Mouse (Mus musculus): ENCODE data around the gene Ubxn6.
"Not testable (repeated sequence)": the region's sequence is repeated elsewhere in the genome, so short reads cannot be mapped to it uniquely, and the experiment has no call there.

Ubxn6 gene

DNA sequence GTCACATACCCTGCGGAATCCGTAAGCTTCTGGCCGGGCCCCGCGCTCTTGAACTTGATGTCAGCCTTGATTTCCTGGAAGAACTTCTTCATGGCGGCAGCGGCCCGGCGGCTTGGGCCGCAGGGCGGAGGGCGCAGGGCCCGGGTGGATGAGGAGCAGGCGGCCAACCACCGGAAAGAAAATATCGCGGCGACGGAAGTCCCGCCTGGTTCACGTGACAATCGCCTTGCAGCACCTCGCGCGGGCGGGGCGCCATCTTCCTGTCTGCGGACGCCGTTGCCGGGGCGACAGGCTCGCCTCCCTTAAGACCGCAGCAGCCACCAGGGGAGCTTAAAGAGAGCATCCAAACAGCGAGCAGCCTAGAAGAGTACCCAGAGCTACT is at the start of gene Ubxn6:
Ubxn6 (minus strand) TSS at position 202 of the 382 bp plus-strand sequence.
- peak; percentile 99 for DNase-seq (ENCODE audit: low spot score in 2 of 2)

DNA sequence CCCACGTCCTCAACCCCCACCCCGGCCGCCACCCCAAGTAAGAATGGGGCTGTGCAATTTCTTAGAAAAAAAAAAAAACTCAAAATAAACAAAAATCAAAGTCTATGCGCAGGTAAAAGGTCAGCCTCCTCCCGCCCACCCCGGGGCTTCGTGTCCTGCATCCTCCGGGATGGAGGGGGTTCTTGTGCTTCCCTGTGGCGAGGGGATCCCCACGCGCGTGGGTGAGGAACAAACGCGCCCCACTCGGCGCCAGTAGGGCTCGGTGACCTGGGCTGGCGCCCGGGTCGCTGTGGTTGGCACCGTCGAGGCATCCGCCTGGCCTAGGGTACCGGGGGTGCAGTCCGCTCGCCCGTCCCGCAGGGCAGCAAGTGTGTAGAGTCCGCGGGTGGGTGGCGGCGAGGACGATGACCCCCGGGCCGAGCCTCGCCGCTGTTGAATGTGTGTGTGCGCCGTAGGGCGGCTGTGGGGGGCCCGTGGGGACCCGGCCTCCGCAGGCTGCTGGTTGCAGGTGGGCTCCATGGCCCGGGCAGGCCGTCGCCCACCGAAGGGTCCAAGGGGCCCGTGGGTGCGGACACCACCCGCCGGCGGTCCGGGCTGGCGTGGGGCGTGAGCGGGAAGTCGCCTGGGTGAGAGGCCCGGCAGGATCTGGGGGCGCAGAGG is 49.0 kb upstream of the Ubxn6 start:
- DNase-seq (ENCODE audit: low spot score in 2 of 2): no peak

DNA sequence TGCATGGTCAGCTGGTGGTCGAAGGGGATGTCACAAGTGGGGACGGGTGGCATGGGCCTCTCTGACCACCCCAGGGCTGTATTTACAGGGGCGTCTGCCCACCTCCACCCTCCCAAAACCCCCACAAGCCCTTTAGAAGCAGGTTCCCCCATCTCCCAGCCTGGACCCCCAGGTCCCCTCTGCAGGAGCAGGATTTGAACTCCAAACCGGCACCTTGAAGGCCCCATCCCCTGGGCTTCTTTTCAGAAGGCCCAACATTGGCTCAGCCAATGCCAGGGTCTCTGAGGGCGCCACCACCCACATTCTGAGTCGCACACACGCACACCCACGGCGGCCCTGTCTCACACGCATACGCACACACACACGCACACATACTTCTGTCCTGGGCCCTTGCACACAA is 48.3 kb upstream of the Ubxn6 start:
- no peak for DNase-seq (ENCODE audit: low spot score in 2 of 2)

DNA sequence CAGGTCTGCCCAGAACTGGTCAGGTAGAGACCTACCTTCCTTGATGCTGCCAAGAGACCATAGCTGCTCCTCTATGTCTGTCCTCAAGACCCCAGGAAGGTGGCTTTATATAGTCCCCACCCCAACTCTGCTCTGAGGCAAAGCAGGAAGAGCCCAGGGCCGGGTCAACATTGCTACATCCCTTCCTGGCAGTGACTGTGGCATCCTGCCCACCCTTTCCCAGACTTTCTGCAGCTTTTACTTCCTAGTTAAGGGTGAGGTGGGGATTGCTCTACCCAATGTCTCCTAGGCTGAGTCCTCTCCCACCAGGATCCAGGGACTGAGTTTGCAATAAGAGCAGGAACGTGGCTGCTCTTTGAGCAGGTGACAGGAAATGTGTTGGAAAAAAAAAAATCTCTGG is 47.0 kb upstream of the Ubxn6 start, which contains the start of gene Lrg1:
Lrg1 (minus strand) TSS at position 176 of the 400 bp plus-strand sequence.
- DNase-seq (ENCODE audit: low spot score in 2 of 2): no peak

DNA sequence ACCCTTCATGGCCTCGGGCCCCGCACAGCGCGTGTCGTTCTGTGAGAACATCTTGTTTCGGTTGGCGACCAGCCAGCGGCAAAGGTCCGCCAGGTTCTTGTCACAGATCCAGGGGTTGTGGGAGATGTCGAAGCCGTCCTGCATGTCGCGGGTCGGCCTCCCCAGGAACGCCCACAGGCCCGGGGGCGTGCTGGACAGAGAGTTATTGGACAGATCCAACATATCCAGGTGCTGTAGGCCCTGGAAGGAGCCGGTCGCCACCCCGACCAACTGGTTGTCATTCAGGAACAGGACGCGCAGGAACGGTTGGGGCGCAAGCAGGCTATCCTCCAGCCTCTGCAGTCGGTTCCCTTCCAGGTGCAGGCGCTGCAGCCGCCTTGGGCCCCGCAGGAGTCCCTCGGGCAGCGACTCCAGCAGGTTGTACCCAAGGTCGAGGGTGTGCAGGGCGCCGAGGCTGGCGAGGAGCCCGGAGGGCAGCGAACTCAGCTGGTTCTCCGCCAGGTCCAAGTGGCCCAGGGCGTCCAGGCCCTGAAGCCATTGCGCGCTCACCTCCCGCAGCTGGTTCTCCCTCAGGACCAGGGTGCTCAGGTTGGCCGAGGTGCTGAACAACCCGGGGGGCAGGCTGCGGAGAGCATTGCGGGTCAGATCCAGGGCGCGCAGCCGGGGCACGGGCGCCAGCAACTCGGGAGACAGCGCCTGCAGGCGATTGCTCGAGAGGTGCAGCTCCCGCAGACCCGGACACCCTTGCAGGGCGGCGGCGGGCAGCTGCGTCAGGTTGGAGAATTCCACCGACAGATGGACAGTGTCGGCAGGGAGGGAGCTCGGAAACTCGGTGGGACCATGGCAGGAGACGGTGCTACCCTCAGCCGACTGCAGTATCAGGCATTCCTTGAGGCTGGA is 45.4 kb upstream of the Ubxn6 start:
- no peak for DNase-seq (ENCODE audit: low spot score in 2 of 2)

DNA sequence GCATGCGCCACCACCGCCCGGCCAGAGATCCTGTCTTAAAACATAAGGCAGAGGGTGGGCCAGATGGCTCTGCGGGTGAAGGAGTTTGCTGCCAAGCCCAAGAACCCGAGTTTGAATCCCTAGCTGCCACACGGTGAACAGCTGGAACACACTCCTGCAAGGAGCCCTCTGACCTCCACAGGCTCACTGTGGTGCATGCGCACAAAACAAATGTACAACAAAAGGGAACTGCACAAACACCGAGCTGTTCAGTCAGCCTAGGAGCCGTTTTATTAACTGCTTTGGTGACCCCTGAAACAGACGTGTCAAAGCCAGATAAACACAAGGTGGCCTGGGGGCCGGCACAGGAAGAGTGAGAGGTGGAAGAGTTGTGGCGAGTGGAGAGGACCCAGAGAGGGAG is 44.6 kb upstream of the Ubxn6 start:
- no peak for DNase-seq (ENCODE audit: low spot score in 2 of 2)

DNA sequence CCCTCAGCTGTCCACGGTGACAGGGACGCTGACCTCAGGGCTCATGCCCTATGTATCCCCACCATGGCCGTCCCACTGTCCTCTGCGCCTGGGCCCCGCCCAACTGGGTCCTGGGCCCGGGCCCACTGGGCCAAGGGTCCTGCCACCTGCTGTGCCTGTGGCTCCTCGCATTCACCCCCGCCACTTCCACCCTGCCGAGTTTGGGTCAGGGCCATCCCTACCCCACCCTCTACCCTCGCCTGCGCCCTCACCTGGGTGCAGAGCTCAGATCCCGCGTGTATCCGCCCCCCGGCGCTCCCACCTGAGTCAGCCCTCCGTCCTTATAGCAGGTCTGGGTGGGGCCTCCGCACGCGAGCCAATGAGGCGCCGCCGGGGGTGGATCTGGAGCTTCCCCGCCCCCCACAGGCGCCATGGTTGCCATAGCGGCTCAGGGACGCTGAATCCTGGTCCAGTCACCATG is 42.5 kb upstream of the Ubxn6 start, which contains the start of gene Plin5:
Plin5 (minus strand) TSS at position 346 of the 460 bp plus-strand sequence.
- peak; percentile 72 to 78 for DNase-seq (ENCODE audit: low spot score in 2 of 2)

DNA sequence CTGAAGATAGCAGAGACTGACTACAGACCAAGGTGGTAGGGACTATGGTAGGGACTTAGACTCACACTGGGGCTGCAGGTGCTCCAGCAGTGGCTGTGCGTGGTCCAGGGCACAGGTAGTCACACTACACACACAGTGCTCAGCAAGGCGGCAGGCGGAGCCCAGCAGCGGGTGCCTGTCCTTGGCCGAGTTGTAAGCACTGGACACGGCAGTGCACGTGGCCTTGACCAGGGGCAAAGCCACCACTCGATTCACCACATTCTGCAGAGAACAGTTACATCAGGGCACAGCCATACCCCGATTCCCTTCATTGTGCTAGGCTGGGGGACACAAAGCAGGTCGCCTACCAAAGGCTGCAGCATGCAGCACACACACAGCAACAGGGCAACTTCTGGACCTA is 41.4 kb upstream of the Ubxn6 start:
- DNase-seq (ENCODE audit: low spot score in 2 of 2): no peak

DNA sequence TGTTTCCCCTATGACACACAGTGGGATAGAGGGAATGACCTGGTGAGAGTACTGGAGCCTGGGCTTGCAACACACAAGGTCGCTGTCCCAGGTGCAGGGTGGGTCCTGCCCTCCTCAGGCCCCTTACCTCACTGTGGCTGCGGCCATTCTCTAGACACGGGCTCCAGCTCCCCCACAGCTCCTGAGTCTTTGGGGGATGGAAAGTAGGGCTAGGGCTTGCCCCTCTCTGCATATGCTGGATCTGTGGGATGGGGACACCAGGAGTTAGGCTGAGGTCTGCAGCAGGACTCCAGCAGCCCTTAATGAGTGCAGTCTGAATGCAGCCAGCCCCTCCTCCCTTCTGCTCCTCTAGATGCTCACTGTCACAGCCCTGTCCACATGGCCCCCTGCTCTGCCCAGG is 37.9 kb upstream of the Ubxn6 start:
- no peak for DNase-seq (ENCODE audit: low spot score in 2 of 2)

DNA sequence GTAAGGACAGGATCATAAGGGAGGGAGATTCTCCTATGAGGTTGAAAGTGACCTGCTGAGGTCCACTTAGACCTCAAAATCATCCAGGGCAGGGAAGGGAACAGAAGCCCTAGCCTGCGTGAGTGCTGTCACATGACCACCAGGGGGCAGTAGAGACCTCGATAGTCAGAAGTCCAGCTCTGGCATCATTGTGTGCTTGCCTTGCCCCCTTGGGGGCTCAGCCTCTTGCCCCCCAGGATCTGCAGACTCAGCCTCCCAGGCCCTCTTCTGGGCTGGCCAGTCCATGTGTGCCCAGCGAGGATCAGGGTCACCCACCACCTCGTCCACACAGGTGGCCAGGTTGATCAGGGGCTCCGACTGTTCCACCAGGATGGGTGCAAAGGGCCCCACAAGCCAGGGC is 37.0 kb upstream of the Ubxn6 start:
- DNase-seq (ENCODE audit: low spot score in 2 of 2): no peak

DNA sequence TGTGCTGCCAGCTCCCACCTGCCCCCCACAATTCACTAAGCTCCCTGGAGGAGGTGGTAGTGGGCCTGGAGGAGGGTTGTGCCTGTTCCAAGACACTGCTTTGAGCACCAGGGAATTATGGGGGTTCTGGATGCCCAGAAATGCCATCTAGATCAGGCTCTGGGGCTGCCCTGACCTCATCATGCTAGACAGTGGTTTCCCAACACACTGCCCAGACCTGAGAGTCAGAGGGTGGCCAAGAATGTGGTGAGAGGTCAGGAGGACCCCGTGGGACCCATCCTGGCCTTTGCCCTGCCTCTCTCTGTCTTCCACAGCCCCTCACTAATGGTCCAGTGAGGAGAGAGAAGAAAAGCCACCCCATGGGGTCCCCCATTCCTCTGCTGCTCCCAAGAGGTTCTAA is 36.2 kb upstream of the Ubxn6 start:
- DNase-seq (ENCODE audit: low spot score in 2 of 2): no peak

DNA sequence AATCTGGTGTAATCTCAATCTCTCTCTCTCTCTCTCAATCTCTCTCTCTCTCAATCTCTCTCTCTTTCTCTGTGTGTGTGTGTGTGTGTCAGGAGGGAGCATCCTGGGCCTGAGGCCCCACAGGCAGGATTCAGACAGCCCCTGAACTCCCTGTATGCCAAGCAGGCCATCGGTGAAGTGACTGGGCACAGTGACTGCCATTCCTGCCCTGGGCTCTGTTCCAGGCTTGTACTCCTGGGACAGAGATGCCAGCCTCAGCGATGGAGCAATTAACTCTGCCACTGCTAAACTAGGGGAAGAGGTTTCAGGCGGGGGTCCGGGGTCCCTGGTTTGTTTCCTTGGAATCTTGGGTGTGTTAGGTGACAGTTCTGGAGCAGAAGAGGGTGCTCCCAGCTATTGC is 35.7 kb upstream of the Ubxn6 start:
- DNase-seq (ENCODE audit: low spot score in 2 of 2): peak in 1 of 2 experiments; percentile 70

DNA sequence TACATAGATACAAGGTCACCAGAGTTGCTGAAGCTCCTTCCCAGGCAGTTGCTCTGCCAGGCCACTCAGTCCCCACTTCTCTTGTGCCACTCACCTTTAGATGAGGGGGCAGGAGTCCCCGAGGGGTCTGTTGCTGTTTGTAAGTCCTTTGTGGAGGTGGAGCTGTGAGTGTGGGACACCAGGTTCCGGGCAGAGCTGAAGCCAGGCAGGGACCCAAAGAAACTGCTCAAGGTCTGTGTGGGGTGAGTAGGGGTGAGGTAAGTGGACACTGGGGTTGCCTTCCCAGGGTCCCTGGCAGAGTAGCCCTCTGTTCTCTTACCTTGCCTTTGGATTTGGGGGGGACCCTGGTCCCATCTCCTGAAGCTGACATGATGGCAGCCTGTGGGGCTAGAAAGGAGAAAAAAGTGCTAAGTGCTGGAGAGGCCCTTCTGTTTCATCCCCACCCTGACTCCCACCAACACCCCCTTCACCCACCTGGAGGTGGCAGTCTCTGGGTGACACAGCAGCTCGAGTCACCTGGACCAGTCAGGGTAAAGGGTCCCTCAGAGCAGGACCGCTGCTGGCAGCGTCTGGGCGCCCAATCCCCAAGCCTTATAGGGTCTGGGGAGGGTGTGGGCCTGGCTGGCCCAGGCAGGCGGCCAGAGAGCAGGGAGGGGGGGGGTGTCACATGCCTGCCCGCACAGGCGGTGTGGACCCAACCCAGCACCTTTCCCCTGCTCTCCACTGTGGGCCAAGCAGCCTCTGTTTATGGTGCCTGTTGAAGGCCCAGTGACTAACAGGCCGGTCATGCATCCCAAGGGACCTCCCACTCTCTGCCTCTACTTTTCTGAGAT is 34.6 kb upstream of the Ubxn6 start, which contains the start of gene Plin4:
Plin4 (minus strand) TSS at position 585 of the 833 bp plus-strand sequence.
- no peak for DNase-seq (ENCODE audit: low spot score in 2 of 2)

DNA sequence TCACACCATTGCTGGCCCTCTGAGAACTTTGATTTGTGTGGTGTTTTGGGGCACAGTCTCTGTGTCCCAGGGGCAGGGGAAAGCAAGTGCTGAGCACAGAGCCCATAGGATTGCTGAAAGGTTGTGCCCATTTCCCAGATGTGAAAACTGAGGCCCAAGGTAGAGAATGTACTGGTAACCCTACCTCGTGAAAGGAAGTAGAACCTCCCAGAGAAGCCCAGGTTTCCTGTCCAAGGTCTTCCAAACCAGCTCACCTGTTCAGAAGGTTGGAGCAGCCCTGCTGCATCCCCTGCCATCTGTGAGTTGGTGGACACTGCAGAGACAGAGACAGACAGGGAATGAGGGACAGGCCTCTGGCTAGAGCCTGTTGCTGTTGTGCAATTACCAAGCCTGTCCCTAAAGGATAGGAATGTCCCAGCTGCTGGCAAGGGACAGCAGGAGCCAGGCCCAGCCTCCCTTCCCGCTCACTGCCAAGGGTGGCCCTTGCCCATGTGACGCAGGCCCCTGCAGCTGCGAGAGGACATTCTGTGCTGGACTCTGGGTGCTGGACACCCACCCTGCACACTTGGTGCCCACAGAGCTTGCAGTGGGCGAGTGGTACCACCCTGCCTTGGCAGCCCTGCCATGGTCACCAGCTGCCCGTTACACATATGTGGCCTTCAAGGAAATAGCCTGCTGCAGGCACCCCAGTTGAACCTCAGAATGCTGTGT is 33.7 kb upstream of the Ubxn6 start:
- peak; percentile 65 to 66 for DNase-seq (ENCODE audit: low spot score in 2 of 2)

DNA sequence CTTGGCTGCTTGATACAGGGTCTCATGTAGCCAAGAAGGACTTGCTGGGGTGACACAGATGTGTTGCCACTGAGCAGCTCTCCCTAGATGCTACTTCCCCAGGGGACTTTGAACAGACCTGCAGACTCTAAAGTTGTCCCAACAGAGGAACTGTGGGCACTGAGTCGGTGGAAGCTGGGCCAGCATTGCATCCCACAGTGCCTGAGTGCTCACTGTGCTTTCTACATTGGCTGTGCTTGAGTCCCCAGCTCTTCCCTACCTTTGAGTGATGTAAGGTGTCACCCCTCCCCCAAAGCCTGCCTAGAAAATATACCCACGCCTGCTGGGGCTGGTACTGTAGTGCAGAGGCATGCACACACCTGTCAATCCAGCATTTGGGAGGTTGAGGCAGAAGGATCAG is 32.9 kb upstream of the Ubxn6 start:
- DNase-seq (ENCODE audit: low spot score in 2 of 2): no peak

DNA sequence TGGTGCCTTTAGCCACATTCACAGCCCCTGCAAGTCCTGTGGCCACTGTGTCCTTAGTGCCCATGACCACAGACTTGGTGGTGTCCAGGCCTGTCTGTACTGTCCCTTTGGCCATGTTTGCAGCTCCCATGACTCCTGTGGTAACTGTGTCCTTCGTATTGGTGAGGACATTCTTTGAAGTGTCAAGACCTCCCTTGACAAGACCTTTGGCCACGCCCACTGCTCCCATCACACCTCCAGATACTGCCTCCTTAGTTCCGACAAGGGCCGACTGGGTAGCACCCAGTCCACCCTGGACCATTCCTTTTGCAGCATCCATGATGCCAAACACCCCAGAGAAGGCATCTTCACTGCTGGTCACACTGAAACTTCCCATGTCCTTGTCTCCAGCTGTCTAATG is 32.2 kb upstream of the Ubxn6 start:
- no peak for DNase-seq (ENCODE audit: low spot score in 2 of 2)

DNA sequence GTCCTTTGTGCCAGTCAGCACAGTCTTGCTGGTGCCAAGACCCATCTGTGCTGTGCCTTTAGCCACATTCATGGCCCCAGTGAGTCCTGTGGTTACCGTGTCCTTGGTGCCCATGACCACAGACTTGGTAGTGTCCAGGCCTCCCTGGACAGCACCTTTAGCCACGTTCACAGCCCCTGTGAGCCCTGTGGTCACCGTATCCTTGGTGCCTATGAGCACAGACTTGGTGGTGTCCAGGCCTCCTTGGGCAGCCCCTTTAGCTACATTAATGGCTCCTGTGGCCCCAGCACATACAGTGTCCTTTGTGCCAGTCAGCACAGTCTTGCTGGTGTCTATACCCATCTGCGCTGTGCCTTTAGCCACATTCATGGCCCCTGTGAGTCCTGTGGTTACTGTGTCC is 31.6 kb upstream of the Ubxn6 start:
- DNase-seq (ENCODE audit: low spot score in 2 of 2): not testable (repeated sequence)

DNA sequence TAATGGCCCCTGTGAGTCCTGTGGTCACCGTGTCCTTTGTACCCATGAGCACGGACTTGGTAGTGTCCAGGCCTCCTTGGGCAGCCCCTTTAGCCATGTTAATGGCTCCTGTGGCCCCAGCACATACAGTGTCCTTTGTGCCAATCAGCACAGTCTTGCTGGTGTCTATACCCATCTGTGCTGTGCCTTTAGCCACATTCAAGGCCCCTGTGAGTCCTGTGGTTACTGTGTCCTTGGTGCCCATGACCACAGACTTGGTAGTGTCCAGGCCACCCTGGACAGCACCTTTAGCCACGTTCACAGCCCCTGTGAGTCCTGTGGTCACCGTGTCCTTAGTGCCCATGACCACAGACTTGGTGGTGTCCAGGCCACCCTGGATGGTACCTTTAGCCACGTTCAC is 30.0 kb upstream of the Ubxn6 start:
- DNase-seq (ENCODE audit: low spot score in 2 of 2): not testable (repeated sequence)

DNA sequence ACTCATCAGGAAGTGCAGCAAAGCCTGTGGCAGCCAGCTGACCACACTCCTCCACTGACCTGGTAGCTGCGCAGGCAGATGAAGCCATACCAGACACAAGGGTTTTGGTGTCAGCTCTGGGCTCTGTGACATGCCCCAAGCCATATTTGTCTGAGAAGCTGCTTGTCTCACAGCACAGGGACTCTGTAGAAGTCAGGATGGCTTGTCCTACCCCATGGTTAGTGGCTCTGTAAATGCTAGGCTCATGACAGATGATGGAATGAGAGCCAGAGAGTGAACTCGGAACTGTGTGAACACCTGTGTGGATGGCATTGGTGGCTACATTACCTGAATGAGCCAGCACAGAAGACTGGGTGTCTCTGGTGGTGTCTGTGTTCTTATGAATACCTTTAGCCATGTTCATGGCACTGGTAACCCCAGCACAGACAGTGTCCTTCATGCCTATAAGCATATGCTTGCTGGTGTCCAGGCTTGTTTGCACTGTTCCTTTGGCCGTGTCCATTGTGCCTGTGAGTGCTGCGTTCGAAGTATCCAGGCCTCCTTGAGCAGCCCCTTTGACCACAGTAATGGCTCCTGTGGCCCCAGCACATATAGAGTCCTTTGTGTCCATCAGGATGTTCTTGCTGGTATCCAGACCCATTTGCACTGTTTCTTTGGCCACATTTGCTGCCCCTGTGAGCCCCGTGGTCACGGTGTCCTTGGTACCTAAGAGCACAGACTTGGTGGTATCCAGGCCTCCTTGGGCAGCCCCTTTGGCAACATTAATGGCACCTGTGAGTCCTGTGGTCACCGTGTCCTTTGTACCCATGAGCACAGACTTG is 28.8 kb upstream of the Ubxn6 start:
- no peak for DNase-seq (ENCODE audit: low spot score in 2 of 2)

DNA sequence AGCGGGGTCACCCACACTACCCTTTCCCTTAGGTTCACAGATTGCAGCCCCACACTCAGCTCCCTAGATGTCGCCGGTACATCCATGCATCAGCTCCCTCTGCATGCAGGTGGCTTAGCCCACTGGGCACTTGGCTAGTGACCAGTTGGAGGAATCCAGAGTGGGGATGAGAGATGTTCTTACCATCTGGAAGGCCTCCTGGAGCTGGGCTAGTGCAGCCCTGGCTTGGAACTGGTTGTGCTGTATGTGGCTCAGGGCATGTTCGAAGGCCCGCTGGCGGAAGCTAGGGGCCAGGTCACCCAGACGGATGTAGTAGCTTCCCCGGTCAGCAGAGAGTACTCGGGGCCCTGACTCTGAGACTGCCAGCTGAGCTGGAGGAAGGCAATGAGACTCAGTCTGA is 28.1 kb upstream of the Ubxn6 start:
- DNase-seq (ENCODE audit: low spot score in 2 of 2): no peak

All from right cerebral cortex, postnatal 10 days (tissue).